Mouse (Mus musculus) ovary, postnatal 14 days (tissue): ENCODE measurements around the gene Mgll.

Source experiments
- DNase-seq: peaks from one replicate; pipeline ENCODE4 v3.0.0; 2022; ENCODE audit warnings: low spot score

The Mgll gene

DNA sequence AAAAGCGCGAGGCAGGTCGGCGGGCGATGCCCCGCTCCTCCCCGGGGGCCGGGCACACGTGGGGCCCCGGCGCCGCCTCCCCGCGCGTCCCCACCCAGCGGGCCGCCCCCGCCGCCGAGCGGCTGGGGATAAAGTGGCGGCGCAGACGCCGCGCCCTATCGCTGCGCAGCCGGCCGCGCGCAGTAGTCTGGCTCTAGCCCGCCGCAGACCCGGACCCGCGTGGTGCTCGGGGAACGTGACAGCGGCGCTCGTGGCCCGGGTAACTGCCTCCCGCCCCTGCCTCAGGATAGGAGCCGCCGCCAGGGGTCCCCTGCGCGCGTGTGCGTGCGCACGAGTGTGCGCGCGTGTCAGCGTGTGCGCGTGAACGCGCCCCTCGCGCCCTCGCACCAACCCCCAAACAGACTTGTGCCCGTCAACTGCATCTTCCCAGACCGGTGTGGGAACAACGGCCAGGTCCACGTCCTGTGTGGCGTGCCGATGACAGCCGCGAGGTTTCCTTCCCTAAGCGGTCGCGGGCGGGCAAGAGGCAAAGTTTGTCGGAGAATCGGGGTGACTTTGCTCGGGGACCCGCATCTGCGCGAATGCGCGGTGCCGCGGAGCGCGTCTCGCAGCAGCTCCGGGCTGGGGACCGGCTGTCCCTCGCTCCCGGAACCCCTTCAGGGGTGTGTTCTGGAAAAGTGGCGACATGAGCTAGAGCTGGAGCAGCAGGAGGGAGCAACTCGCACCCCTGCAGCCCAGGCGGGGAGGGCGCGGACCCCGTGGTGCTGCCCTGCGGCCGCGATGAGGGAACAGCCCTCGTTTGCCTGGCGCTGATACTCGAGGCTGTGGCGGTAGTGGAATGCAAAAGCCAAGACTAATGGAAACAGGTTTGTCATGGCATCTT is at the start of gene Mgll:
Gene Mgll, plus strand, starts transcription at position 100 of the 883 bp plus-strand sequence.
- DNase-seq, result no peak

DNA sequence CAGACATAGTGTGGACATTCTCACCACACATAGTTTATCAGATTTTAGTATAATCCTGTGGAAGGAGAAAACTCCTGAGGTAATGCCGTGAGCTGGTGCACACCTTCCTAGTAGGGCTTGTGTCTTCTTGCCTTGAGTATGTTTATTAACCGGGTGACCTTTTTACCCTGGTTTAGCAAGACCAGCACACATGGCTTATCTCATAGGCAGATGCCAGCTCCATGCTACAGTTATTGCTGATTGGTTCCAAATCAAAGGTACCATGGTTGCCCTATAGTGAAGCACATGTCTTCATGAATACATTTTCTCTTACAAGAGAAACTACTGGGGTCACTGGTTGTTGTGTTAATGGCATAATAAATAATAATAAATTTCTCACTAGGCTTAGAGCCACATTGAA is 48.4 kb upstream of the Mgll start:
- no peak for DNase-seq

DNA sequence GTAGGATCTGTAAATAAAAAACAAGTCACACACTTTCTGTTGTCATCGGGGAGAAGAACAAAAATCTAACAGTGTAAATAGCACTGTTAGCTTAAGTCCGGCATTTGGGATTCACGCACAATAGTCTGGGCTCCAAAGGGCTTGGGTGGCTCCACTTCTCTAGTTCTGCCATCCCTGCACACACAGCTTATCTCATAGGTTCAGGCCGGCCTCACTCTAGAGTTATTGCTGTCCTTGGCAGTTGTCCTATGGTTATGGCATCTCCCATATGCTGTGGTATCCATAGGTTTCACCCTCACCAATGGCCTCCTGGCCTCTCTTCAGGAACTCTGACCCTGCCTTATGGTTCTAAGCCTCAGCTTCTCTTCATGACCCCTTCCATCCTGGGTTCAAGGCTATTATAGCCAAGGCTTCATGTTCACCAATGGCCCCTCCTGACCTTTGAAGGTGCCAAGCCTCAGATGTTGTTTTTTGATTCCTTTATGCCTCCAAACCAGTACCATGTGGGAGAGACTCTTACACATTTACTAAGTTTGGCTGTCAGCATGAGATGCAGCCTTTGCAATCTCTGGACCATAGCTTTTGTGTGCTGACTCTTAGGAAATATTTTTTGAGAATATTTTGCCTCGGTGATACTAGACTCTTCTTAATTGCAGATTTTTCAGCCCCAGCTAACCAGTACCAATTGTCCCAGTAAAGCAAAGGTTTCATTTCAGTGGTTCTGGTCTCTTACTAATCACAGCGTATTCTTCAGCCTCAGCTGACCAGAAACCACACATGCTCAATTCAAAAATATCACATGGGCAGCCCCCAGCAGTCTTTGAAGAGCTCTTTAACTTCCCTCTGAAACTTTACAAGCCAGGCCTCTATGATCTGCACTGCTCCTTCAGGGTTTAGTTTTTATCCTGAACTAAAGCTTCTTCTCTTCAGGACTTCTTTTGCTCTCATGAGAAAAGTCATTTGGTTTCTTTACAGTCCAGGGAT is 47.2 kb upstream of the Mgll start:
- DNase-seq, result no peak

DNA sequence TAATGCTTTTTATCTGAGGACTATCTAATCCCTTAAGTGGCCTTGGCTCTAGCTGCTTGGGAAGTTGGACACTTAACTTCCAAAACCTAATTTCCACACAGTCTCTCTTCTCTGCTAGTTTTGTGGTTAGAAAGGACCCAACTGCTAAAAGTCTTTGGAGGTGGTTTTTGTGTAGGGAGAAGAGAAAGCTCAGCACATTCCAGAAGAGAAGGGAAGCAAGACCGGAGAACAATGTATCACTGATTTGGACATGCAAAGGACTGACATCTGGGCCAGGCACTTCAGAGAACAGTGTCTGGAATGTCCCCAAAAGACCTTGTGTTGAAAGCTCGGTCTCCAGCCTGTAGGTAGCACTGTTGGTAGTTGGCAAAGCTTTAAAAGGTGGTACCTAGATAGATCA is 46.5 kb upstream of the Mgll start:
- DNase-seq, result no peak

DNA sequence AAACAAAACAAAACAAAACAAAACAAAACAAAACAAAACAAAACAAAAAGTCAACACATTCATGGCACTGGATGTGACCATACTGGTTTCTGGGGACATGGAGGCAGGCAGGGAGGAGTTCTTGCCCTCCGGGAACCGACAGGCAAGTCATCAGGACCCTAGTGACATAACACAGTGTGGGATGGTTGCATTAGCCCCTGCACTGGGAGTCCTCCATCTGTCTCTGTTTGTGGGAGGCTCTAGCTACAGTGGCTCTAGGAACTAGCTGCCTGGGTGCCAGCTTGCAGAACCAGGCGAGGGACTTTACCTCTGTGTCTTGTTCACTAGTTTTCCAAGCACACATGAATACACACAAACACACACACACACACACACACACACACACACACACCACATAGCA is 43.2 kb upstream of the Mgll start:
- no peak for DNase-seq

DNA sequence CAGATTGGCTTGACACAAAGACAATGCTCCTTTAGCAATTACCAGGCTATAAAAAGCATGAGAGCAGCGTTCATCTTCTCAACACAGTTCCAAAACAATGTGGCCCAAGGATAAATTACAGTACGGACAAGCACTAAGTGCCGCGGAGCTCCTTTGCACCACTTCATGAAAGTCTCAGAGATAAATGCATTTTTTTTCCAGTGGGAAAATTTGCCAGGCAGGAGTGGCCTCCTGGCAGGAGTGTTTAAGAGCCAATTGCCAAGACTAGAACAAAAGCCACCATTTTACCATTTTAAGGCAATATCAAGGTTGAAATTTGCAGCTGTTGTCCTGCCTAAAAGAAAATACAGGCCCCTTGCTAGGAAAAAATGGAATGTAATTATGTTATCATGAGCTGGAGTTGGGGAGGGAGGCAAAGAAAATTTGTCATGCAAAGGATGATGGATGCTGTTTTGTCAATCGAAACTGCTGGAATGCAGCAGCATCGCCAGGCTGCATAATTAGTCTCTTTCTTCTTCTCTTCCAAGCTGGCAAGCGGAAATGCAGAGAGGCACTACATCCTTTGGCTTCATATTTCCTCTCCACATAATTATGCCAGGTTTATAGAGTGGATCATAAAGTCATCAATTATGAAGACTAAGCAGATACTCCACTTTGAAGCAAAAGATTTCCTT is 40.7 kb upstream of the Mgll start:
- DNase-seq, result peak; percentile 4

DNA sequence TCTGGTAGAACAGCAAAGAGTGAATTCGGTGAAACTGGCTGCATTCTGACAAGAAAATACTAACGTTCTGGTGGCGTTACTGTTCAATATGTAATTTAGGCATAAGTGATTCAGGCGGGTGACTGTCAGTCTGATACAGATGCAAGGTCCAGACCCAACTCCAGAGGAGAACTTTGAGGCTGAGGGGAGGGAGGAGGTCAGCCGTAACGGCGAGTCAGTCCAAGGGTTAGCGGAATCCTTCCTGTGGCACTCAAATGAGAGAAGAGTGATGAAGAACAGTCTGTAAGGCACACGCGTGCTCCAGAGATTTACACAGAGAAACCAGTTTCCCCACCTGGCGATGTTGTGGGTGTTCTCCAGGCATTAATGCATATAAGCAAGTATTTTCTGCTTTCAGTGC is 36.0 kb upstream of the Mgll start:
- DNase-seq, result no peak

DNA sequence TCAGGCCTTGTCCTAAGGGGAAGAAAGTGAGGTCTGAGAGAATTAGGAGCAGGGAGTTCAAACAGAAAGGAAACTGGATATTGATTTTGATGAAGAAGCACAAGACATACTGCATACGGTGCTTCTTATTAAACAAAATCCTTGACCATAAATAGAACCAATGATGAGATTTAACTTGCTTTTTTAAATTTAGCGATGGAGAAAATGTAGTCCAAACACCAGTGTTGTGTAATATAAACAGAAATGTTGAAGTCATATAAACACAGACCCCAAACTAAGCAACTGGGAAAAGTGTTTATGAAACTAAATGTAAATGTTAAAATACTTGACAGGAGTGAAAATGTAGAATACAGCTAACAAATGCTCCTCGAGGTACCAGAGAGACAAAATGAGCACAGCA is 35.5 kb upstream of the Mgll start:
- DNase-seq, result no peak

DNA sequence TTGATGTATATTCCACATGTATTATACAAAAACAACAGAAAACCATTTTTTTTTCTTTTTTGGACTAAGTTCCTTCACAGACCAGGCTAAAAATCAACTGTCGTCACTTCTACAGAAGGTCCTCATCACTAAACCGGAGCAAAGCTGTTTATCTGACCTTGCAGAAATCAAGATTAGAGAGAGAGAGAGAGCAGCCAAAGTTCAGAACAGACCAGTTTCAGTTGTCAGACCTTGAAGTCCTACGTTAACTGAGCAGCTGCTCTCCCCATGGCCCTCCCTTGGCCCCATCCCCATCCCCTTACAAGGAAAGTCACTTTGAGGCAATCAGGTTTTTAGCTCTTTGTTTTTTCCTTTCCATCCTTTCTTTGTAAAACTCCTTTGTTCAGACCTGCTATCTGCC is 34.0 kb upstream of the Mgll start:
- no peak for DNase-seq

DNA sequence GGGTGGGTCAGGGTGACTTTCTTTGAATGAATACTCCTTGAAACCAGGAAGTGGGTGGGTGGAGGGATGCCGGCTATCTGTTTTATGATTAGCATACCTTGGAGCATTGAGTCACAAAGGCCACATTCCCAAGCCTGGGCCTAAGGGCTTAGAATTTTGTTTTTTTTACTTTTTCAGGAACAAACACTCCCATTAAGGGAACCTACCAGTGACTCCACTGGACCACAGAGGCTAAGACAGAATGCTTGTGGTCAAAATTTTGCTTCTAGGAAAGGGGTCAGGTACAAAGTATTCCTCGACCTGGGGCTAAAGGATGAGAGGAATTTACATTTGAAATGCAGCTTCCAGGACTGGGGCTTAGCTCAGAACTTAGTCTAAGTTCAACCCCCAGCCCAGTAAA is 32.9 kb upstream of the Mgll start:
- no peak for DNase-seq

DNA sequence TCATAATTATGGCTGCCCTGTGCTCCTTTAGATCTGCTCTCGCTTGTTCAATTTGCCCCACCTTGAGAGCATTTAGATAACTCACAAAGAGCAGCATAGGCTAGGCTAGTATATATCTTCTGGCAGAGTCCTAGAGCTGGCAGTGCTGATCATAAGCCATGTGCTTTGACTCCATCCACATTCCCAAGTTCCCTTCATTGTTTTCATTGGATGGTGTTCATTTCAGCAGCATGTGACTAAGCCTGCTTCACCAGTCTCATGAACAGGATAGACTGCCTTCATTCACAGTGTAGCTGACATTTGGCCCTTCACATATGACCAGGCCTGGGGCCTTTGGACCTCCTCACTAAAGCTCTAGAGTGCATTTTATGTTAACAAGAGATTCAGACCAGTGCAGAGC is 21.3 kb upstream of the Mgll start:
- no peak for DNase-seq

DNA sequence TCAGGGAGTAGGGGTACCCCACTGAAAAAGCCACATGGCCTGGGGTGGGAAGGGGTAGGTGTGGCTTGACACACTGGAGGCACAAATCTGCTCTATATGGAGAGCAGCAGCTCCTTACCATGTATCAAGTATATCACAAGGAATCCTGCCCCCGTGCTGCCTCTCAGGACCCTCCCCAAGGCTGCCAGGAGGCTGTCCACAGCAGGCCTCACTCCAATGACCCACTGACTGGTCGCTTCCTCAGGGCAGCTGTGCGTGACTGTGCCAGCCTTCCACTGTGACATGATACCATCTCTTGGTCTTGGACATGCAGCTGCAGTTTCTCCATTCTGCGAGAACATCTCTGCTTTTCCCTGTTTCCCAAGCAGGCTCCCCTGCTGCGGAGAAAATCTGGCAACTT is 20.5 kb upstream of the Mgll start:
- DNase-seq, result no peak

DNA sequence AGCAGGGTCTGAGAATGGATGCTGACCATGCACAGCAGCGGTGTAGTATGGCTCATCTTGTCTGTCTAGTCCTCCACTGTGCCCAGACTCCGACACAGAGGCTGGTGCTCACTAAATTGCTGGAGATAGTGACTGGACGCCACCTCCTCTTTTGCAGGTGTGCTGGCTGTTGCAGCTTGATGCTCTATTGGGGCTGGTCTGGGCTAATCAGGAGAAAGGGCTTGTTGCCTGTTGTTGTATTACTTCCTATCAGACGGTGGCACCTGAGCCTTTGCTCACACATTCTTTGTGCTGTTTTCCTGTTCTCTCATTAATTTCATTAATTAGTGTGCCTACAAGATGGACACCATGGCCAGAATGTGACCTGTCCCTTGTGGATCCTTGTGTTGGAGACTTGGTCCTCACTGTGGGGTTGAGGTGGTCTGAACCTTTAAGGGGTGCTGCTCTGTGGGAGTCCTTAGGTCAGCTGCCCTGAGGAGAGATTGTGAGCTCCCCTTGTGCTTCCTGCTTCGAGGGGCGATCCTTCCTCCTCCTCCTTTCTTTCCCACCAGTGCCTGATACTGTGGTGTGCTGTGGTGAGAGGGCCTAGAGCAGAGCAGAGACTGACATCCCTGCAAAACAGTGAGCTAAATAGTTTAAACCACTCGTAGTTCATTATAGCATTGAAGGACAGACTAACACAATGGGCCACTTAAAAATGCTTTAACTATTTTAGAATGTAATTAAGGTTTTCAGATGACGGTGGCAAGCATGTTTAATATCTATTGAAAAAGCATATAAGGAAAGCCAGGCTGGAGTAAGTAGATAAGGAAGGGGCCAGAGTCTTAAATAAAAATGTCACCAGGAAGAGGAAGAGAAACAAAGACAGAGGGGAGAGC is 15.6 kb upstream of the Mgll start:
- DNase-seq, result no peak

DNA sequence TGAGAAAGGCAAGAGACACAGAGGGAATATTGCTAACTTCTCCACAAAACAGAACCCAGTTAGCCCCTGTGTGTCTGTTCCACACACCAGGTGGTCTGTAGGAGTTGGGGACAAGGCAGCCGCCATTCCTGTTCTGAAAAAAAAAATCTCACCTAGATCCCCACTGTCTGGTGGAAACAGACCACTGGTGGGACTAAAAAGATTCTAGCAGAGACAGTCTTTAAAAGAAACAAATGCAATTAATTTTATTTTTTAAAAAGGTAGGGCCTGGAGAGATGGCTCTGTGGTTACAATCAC is 15.0 kb upstream of the Mgll start:
- no peak for DNase-seq

DNA sequence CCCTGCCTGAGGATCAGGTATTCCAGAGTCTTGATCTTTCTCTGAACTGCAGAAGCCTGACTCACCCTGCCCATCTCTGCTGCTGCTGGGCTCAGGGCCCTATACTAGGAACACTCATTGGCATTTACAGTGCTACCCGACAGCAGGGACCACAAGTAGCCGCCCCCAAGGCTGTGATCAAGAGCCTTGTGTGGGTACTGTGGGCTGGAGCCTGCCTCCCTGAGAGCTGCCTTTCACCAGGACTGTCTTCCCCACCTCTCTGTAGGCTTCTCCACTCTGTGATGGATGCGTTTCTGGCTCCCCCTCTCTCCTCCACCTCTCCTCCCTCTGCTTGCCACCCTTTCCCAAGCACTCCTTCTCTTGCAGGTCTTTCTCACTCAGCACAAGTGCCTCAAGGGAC is 12.9 kb upstream of the Mgll start:
- no peak for DNase-seq

DNA sequence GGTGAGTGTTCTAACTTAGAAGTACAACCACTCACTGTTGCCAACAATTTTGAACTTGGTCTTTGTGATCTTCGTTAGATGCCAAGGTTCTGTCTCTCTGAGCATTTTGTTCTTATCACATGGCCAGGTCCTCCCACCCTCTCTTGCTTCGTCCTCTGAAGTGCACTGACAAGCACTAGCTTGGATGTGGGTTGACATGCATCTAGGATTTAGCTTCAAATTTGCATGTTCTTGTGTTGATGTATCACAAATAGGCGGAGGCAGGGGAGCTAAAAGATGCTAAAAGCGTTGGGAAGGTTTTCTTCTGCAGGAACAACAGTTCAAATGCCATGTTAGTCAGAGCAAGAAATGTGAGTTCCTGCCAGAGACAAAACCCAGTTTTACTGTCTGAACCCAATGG is 12.1 kb upstream of the Mgll start:
- no peak for DNase-seq

DNA sequence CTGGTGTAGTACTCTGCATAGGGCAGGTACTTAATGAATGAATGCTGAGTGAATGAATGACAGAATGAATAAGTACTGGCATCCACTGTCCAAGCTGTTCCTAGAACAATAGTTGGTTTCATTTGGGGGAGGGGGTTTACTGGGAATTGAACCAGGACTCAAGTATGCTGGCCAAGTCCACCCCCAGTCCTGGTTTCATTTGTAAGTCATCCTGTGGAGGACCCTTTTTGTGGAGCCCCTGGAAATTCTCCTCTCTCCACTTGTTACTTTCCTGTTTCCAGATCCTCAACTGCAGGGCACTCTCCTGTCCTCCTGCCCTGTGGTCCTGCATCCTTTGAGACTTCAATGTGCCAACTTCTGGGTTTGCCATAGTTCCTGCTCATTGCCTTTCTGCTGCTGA is 10.9 kb upstream of the Mgll start:
- no peak for DNase-seq

DNA sequence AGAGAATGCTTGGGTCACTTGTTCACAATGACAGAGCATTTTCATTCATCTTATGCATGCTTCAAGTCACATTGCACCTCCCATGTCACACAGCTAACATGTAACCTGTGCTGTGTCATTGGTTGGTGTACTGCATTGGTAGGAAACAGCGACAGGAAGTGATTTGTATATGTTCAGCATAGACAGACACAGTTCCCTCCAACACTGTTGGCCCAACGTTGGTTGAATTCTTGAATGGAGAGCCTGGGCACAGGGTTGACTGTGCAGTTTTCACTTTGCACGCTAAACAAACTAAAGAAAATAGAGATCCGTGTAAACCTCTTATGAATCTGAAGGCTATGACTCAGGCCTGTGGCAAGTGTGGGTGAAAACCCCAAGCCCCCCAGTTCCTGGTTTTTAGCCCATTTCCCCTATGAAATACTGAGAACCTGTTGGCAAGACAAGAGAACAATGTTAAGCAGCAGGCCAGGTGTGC is 10.0 kb upstream of the Mgll start:
- DNase-seq, result no peak

DNA sequence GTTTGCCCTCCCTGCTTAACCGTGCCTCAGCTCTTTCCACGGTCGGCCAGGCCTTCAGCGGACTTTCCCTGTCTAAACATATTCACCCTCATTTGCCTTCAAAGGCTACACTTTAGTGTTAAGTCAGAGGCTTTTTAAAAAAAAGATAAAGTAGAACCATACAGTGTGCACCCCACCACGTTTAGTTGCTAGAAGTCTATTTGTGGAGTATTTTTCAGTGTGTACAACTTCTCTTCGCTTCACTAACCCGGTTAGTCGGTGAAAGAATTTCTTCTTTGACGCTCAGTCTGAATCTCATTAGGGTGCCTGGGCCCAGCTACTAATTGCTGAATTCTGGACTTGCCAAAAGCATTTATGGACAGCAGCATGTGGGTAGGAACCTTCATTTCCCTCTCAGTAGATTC is 8.8 kb upstream of the Mgll start:
- DNase-seq, result no peak

DNA sequence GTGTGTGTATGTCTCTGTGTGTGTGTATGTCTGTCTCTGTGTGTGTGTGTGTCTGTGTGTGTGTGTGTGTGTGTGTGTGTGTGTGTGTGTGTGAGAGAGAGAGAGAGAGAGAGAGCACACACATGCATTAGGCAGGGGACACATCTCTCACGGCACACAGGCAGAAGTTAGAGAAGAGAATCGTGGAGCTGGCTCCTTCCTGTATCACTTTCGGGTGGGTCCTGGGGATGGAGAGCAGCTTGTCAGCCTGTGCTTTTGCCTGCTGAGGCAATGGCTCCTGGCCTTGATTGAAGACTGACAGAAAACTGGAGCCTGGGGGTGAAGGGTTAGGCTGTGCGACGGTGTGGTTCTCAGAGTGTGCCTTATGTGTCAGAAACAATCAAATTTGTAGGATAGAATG is 8.2 kb upstream of the Mgll start:
- no peak for DNase-seq

DNA sequence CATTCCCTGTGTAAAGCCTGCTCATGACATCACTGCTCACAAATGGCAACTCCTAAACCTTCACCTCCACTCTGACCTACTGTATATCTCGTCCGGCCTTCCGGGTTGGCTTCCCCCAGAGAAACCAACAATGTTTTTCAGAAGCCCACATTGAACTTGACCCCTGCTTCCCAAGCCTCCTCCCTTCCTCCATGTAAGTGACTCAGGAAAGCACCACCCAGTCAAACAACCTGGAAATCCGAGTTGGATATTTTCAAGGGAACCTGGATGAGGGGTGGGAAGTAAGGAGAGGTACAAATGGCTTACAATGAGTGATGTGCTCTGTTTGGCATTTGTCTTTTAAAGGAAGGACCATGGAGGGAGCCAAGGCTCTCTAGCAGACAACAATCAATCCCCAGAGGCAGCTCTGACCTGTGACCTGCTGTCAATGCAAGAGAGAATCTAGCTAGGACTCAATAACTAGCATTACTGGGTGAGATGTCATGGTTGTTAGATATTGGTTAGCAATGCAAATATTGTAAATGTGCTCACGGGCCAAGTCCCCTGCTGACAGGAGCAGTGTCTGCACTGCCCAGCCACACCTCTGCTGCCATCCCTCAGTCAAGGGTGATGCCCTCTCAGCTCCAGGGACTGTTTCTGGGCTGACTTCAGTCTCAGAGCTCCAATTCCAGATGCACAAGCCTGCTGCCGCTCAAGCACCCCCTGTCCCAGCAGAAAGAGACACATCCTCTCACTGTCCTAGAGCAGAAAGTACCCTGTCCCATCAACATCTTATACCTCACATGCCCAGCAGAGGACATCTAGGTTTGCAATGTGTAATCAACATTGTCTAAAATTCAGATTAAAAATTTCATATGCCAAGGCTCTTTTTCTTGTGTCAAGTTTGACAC is 6.8 kb upstream of the Mgll start:
- no peak for DNase-seq
